Mouse (Mus musculus) bone marrow, adult 2 months (tissue): Measurements from ENCODE around the gene Fgfr2. TPM values are rescaled to one million over a fixed set of nuclear protein-coding genes. Genes with fewer than 3 reads are reported as not detected.

Experiments used
- H3K27ac ChIP-seq: fragments of 200-500 bp; 2 replicates; pipeline ENCODE4 v1.5.1; 2012; ENCODE audit warnings: low read depth, mild to moderate bottlenecking, control low read depth, inconsistent platforms, low read length; ENCODE audit not compliant: control insufficient read depth, poor library complexity, insufficient read depth
- H3K4me1 ChIP-seq: fragments of 200-500 bp; 2 replicates; pipeline ENCODE4 v1.6.1; 2011; ENCODE audit warnings: low read length; ENCODE audit not compliant: control insufficient read depth, insufficient read depth
- H3K4me3 ChIP-seq: fragments of 200-500 bp; replicated peaks from 2 replicates; pipeline ENCODE3; 2011; ENCODE audit warnings: mild to moderate bottlenecking, low read depth, low read length, control low read depth; ENCODE audit not compliant: control insufficient read depth
- CTCF ChIP-seq: fragments of 200-500 bp; IDR thresholded peaks from 2 replicates; pipeline ENCODE4 v1.5.1; 2011; ENCODE audit warnings: low read length, control low read depth; ENCODE audit not compliant: control insufficient read depth, insufficient read depth
- POLR2A ChIP-seq: fragments of 200-500 bp; IDR thresholded peaks from 2 replicates; pipeline ENCODE4 v1.6.1; 2011; ENCODE audit warnings: low read depth, mild to moderate bottlenecking, control low read depth, low read length, borderline replicate concordance; ENCODE audit not compliant: control insufficient read depth
- WGBS: fragments of 180-500 bp; shearing (Covaris S2); methylation state at CpG from one replicate; pipeline ENCODE4 v1.1.7; 2018; 5-methylcytosine and 5-hydroxymethylcytosine counted together
- polyA plus RNA-seq: library from polyadenylated mRNA; stranded (reverse); fragments of >200 nt; gene quantifications from 2 replicates; pipeline ENCODE4 v1.2.4, GENCODE M21; 2011; ENCODE audit warnings: low replicate concordance; ENCODE audit not compliant: missing spikeins, insufficient read depth, insufficient read length

Gene Fgfr2
- polyA plus RNA-seq, 1 experiment, result 8.2 TPM

GRCm38 (mm10) chr7:133018961-133019360, 104.2 kb downstream of the Fgfr2 start:
- WGBS, result 89% methylated on average over 7 of the region's 7 CpGs
- no peak overlapping the region for H3K27ac ChIP-seq
- H3K4me1 ChIP-seq, result no peaks in the 10 kb centered on the region
- H3K4me3 ChIP-seq, result no peak overlapping the region
- TF ChIP-seq CTCF, result no peak
- no peak for TF ChIP-seq POLR2A

- H3K27ac ChIP-seq, result no peak overlapping the region
- H3K4me1 ChIP-seq, result no peaks in the 10 kb centered on the region
- WGBS, result 84% methylated on average over 7 of the region's 7 CpGs
- no peak for TF ChIP-seq POLR2A
- no peak for TF ChIP-seq CTCF
- no peak overlapping the region for H3K4me3 ChIP-seq
Measured at GRCm38 (mm10) chr7:133015416-133016070, 107.6 kb downstream of the Fgfr2 start.

GRCm38 (mm10) chr7:133014631-133015030, 108.5 kb downstream of the Fgfr2 start:
- Histone ChIP-seq H3K27ac (no peak overlapping the region), H3K4me1 (no peaks in the 10 kb centered on the region), H3K4me3 (no peak overlapping the region)
- WGBS, result 90% methylated on average over 14 of the region's 14 CpGs
- TF ChIP-seq POLR2A (no peak), CTCF (no peak)

- H3K4me3 ChIP-seq, result no peak overlapping the region
- WGBS, result 88% methylated on average over 10 of the region's 10 CpGs
- H3K27ac ChIP-seq, result no peak overlapping the region
- TF ChIP-seq CTCF (no peak), POLR2A (no peak)
- no peaks in the 10 kb centered on the region for H3K4me1 ChIP-seq
Measured at GRCm38 (mm10) chr7:133013923-133014322, 109.2 kb downstream of the Fgfr2 start.

GRCm38 (mm10) chr7:133012637-133013366, 110.3 kb downstream of the Fgfr2 start:
- TF ChIP-seq CTCF (no peak), POLR2A (no peak)
- 72% methylated on average over 14 of the region's 14 CpGs for WGBS

GRCm38 (mm10) chr7:133011611-133012010, 111.5 kb downstream of the Fgfr2 start:
- H3K4me1 ChIP-seq, result no peaks in the 10 kb centered on the region
- H3K4me3 ChIP-seq, result no peak overlapping the region
- no peak overlapping the region for H3K27ac ChIP-seq
- WGBS, result 81% methylated on average over 4 of the region's 4 CpGs
- no peak for TF ChIP-seq POLR2A
- TF ChIP-seq CTCF, result no peak

More at GRCm38 (mm10) chr7:133012637-133013366, 110.3 kb downstream of the Fgfr2 start:
- Histone ChIP-seq H3K4me1 (no peaks in the 10 kb centered on the region), H3K27ac (no peak overlapping the region), H3K4me3 (no peak overlapping the region)

- Histone ChIP-seq H3K27ac (no peak overlapping the region), H3K4me1 (no peaks in the 10 kb centered on the region), H3K4me3 (no peak overlapping the region)
- no peak for TF ChIP-seq CTCF
- no peak for TF ChIP-seq POLR2A
- 74% methylated on average over 5 of the region's 5 CpGs for WGBS
Measured at GRCm38 (mm10) chr7:133011191-133011590, 112.0 kb downstream of the Fgfr2 start.

- 76% methylated on average over 3 of the region's 3 CpGs for WGBS
- TF ChIP-seq CTCF (no peak), POLR2A (no peak)
- H3K4me1 ChIP-seq, result no peaks in the 10 kb centered on the region
- H3K4me3 ChIP-seq, result no peak overlapping the region
- H3K27ac ChIP-seq, result no peak overlapping the region
Measured at GRCm38 (mm10) chr7:133010477-133010876, 112.7 kb downstream of the Fgfr2 start.

- TF ChIP-seq CTCF (no peak), POLR2A (no peak)
- WGBS, result 83% methylated on average over 8 of the region's 8 CpGs
- H3K4me3 ChIP-seq, result no peak overlapping the region
- no peaks in the 10 kb centered on the region for H3K4me1 ChIP-seq
- H3K27ac ChIP-seq, result no peak overlapping the region
Measured at GRCm38 (mm10) chr7:133009676-133010075, 113.5 kb downstream of the Fgfr2 start.
